Mouse (Mus musculus) cerebellum, adult 2 months (tissue): ENCODE measurements around the gene Smad3.

ENCODE experiments used
- CTCF ChIP-seq: fragments of 200-500 bp; IDR thresholded peaks from 2 replicates; pipeline ENCODE4 v1.5.1; 2011; ENCODE audit warnings: low read depth, mild to moderate bottlenecking, control low read depth, low read length, moderate library complexity, borderline replicate concordance; ENCODE audit not compliant: insufficient read depth
- POLR2A ChIP-seq: fragments of 200-500 bp; IDR thresholded peaks from 2 replicates; pipeline ENCODE4 v1.6.1; 2011; ENCODE audit warnings: low read length, control low read depth, borderline replicate concordance; ENCODE audit not compliant: insufficient read depth

DNA sequence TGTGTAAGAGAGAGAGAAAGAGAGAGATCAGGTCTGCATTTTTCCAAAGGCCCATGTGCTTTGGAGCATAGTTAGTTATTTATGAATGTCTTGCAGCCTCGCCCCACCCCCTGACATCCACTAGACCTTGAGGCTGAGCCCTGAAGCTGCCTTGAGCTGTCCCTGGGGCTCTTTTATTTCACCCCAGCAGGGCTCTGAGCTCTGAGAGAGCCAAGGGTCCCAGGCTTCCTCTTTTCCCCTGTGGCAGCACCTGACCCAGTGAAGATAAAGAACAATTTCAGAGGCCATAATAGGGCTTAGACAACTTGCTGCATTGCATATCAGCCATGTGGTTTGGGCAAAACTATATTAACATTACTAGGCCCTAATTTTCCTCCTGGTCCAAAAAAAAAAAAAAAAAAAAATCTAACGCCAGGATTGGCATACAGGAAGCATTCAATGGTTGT lies 93.5 kb downstream of the Smad3 start:
- TF ChIP-seq CTCF: no peak
- no peak for TF ChIP-seq POLR2A
